Mouse (Mus musculus): ENCODE results near the gene Zkscan7. TPM values are rescaled to one million over a fixed set of nuclear protein-coding genes. Genes with fewer than 3 reads are reported as not detected.

The Zkscan7 gene
- polyA plus RNA-seq, 1 experiment from 2014 or later = 3.9 TPM

GRCm38 (mm10) chr9:122860752-122861151 lies 24.7 kb upstream of the Zkscan7 start:
- no peak for ATAC-seq (ENCODE audit: low read depth)

GRCm38 (mm10) chr9:122863731-122864130 lies 21.8 kb upstream of the Zkscan7 start:
- Histone ChIP-seq H3K4me1 (replicated peaks) (peaks cover 18% of the 10 kb centered on the region), H3K27me3 (no peaks in the 10 kb centered on the region), H3K9ac (no peak overlapping the region), H3K36me3 (peaks cover 42% of the 10 kb centered on the region), H3K4me3 (peak overlapping the region; percentile 84; the same call in 1 of the 2 replicates), H3K27ac (replicated peaks) (no peak overlapping the region), H3K9me3 (peaks cover 31% of the 10 kb centered on the region), H3K4me2 (peak overlapping the region; percentile 73; the same call in 1 of the 2 replicates)
- WGBS = 94% methylated on average over 2 of the region's 2 CpGs
- no peak for ATAC-seq (ENCODE audit: low read depth)

More at GRCm38 (mm10) chr9:122860752-122861151, 24.7 kb upstream of the Zkscan7 start:
- Histone ChIP-seq H3K9me3 (peaks cover 22% of the 10 kb centered on the region), H3K9ac (no peak overlapping the region), H3K4me2 (no peak overlapping the region), H3K27ac (replicated peaks) (no peak overlapping the region), H3K36me3 (peaks cover 66% of the 10 kb centered on the region), H3K4me3 (no peak overlapping the region), H3K4me1 (replicated peaks) (peaks cover 18% of the 10 kb centered on the region), H3K27me3 (no peaks in the 10 kb centered on the region)

GRCm38 (mm10) chr9:122864848-122865247 lies 20.6 kb upstream of the Zkscan7 start:
- Histone ChIP-seq H3K27me3 (no peaks in the 10 kb centered on the region), H3K36me3 (peaks cover 31% of the 10 kb centered on the region), H3K4me2 (peak overlapping the region; percentile 73), H3K4me3 (peak overlapping the region; percentile 84), H3K27ac (replicated peaks) (no peak overlapping the region), H3K4me1 (replicated peaks) (peaks cover 18% of the 10 kb centered on the region), H3K9me3 (peaks cover 27% of the 10 kb centered on the region; the same call in 1 of the 2 replicates), H3K9ac (peak overlapping the region; percentile 90)
- no peak for ATAC-seq (ENCODE audit: low read depth)
- 69% methylated on average over 3 of the region's 3 CpGs for WGBS

GRCm38 (mm10) chr9:122865697-122866166 lies 19.8 kb upstream of the Zkscan7 start, which contains the start of gene Zfp445:
Zfp445 (minus strand) TSS chr9:122866006.
- peak within 1 kb of the TSS; percentile 90 for H3K9ac ChIP-seq

GRCm38 (mm10) chr9:122866192-122866591 lies 19.3 kb upstream of the Zkscan7 start:
- H3K4me3 ChIP-seq = peak overlapping the region; percentile 84
- peaks cover 13% of the 10 kb centered on the region; the same call in 1 of the 2 replicates for H3K9me3 ChIP-seq
- H3K4me2 ChIP-seq = peak overlapping the region; percentile 73
- WGBS = 91% methylated on average over 4 of the region's 4 CpGs
- H3K9ac ChIP-seq = peak overlapping the region; percentile 90
- ATAC-seq (ENCODE audit: low read depth) = peak; percentile 38
- H3K4me1 ChIP-seq (replicated peaks) = peaks cover 18% of the 10 kb centered on the region
- no peaks in the 10 kb centered on the region for H3K27me3 ChIP-seq
- peaks cover 18% of the 10 kb centered on the region for H3K36me3 ChIP-seq
- H3K27ac ChIP-seq (replicated peaks) = no peak overlapping the region

More at GRCm38 (mm10) chr9:122865697-122866166, 19.8 kb upstream of the Zkscan7 start, which contains the start of gene Zfp445:
- Histone ChIP-seq H3K4me1 (replicated peaks) (peaks cover 18% of the 10 kb centered on the region), H3K27ac (replicated peaks) (peak within 1 kb of the TSS; percentile 80), H3K4me2 (peak within 1 kb of the TSS; percentile 73), H3K9me3 (peaks cover 18% of the 10 kb centered on the region; the same call in 1 of the 2 replicates), H3K4me3 (peak within 1 kb of the TSS; percentile 84), H3K27me3 (no peaks in the 10 kb centered on the region), H3K36me3 (peaks cover 22% of the 10 kb centered on the region)
- peak; percentile 94 for ATAC-seq (ENCODE audit: low read depth)
- WGBS = under 1% methylated on average over 34 of the region's 34 CpGs

GRCm38 (mm10) chr9:122872595-122872994 lies 12.9 kb upstream of the Zkscan7 start:
- no peak for ATAC-seq (ENCODE audit: low read depth)
- no peak overlapping the region for H3K27ac ChIP-seq (replicated peaks)
- no peak overlapping the region for H3K4me2 ChIP-seq
- no peak overlapping the region for H3K4me3 ChIP-seq
- WGBS = 90% methylated on average over 4 of the region's 4 CpGs
- 0 out of 2 replicates have a peak, but pooled peaks cover 4% of the 10 kb centered on the region for H3K27me3 ChIP-seq
- 0 out of 2 replicates have a peak, but pooled peaks cover 2% of the 10 kb centered on the region for H3K9me3 ChIP-seq
- H3K36me3 ChIP-seq = no peaks in the 10 kb centered on the region
- H3K9ac ChIP-seq = no peak overlapping the region
- H3K4me1 ChIP-seq (replicated peaks) = no peaks in the 10 kb centered on the region

- no peak for ATAC-seq (ENCODE audit: low read depth)
- H3K4me2 ChIP-seq = no peak overlapping the region
- H3K4me3 ChIP-seq = no peak overlapping the region
- 0 out of 2 replicates have a peak, but pooled peaks cover 2% of the 10 kb centered on the region for H3K9me3 ChIP-seq
- no peak overlapping the region for H3K27ac ChIP-seq (replicated peaks)
- no peaks in the 10 kb centered on the region for H3K36me3 ChIP-seq
- no peak overlapping the region for H3K9ac ChIP-seq
- 0 out of 2 replicates have a peak, but pooled peaks cover 4% of the 10 kb centered on the region for H3K27me3 ChIP-seq
- no peaks in the 10 kb centered on the region for H3K4me1 ChIP-seq (replicated peaks)
- WGBS = 68% methylated on average over 1 of the region's 1 CpGs
These were observed 10.8 kb upstream of the Zkscan7 start for GRCm38 (mm10) chr9:122874653-122875052.

- Histone ChIP-seq H3K4me2 (no peak overlapping the region), H3K9ac (no peak overlapping the region), H3K4me1 (replicated peaks) (no peaks in the 10 kb centered on the region), H3K27me3 (0 out of 2 replicates have a peak, but pooled peaks cover 4% of the 10 kb centered on the region), H3K27ac (replicated peaks) (no peak overlapping the region), H3K4me3 (no peak overlapping the region), H3K36me3 (no peaks in the 10 kb centered on the region), H3K9me3 (0 out of 2 replicates have a peak, but pooled peaks cover 2% of the 10 kb centered on the region)
- 93% methylated on average over 2 of the region's 2 CpGs for WGBS
- ATAC-seq (ENCODE audit: low read depth) = no peak
These were observed 10.3 kb upstream of the Zkscan7 start for GRCm38 (mm10) chr9:122875145-122875544.

- H3K27me3 ChIP-seq = no peaks in the 10 kb centered on the region
- peak; percentile 97 for ATAC-seq (ENCODE audit: low read depth)
- no peaks in the 10 kb centered on the region for H3K9me3 ChIP-seq
- peak overlapping the region; percentile 80 for H3K4me3 ChIP-seq
- 7% methylated on average over 54 of the region's 54 CpGs for WGBS
- H3K4me1 ChIP-seq (replicated peaks) = peaks cover 10% of the 10 kb centered on the region
- H3K27ac ChIP-seq (replicated peaks) = peak overlapping the region; percentile 54; the same call in 1 of the 2 replicates
- peak overlapping the region; percentile 90 for H3K4me2 ChIP-seq
- peak overlapping the region; percentile 83 for H3K9ac ChIP-seq
- peaks cover 23% of the 10 kb centered on the region for H3K36me3 ChIP-seq
These were observed 1.1 kb downstream of the Zkscan7 start for GRCm38 (mm10) chr9:122886372-122887179.

GRCm38 (mm10) chr9:122901047-122901446 lies 15.6 kb downstream of the Zkscan7 start:
- H3K27ac ChIP-seq (replicated peaks) = no peak overlapping the region
- 94% methylated on average over 2 of the region's 2 CpGs for WGBS
- peaks cover 10% of the 10 kb centered on the region for H3K4me1 ChIP-seq (replicated peaks)
- no peak for ATAC-seq (ENCODE audit: low read depth)
- H3K9ac ChIP-seq = no peak overlapping the region
- 0 out of 2 replicates have a peak, but pooled peaks cover under 1% of the 10 kb centered on the region for H3K9me3 ChIP-seq
- no peak overlapping the region for H3K4me2 ChIP-seq
- peaks cover 24% of the 10 kb centered on the region for H3K36me3 ChIP-seq
- H3K4me3 ChIP-seq = no peak overlapping the region
- no peaks in the 10 kb centered on the region for H3K27me3 ChIP-seq

GRCm38 (mm10) chr9:122902717-122903535 lies 17.4 kb downstream of the Zkscan7 start:
- H3K9ac ChIP-seq = peak overlapping the region; percentile 80
- H3K4me1 ChIP-seq (replicated peaks) = peaks cover 10% of the 10 kb centered on the region
- peak overlapping the region; percentile 23; the same call in 1 of the 2 replicates for H3K27ac ChIP-seq (replicated peaks)
- H3K4me3 ChIP-seq = peak overlapping the region; percentile 53
- 12% methylated on average over 32 of the region's 32 CpGs for WGBS
- peaks cover 23% of the 10 kb centered on the region for H3K36me3 ChIP-seq
- H3K27me3 ChIP-seq = no peaks in the 10 kb centered on the region
- ATAC-seq (ENCODE audit: low read depth) = peak; percentile 99
- H3K4me2 ChIP-seq = peak overlapping the region; percentile 63
- peaks cover 5% of the 10 kb centered on the region; the same call in 1 of the 2 replicates for H3K9me3 ChIP-seq

Measured in neural tube, embryonic 13.5 days (tissue).